Mouse (Mus musculus): ENCODE measurements around the gene Wdr76. TPM values are rescaled to one million over a fixed set of nuclear protein-coding genes. Genes with fewer than 3 reads are reported as not detected.
"Not testable (repeated sequence)": the region's sequence is repeated elsewhere in the genome, so short reads cannot be mapped to it uniquely, and the experiment has no call there.

The Wdr76 gene
- polyA plus RNA-seq, 1 experiment, result 7.7 TPM

DNA sequence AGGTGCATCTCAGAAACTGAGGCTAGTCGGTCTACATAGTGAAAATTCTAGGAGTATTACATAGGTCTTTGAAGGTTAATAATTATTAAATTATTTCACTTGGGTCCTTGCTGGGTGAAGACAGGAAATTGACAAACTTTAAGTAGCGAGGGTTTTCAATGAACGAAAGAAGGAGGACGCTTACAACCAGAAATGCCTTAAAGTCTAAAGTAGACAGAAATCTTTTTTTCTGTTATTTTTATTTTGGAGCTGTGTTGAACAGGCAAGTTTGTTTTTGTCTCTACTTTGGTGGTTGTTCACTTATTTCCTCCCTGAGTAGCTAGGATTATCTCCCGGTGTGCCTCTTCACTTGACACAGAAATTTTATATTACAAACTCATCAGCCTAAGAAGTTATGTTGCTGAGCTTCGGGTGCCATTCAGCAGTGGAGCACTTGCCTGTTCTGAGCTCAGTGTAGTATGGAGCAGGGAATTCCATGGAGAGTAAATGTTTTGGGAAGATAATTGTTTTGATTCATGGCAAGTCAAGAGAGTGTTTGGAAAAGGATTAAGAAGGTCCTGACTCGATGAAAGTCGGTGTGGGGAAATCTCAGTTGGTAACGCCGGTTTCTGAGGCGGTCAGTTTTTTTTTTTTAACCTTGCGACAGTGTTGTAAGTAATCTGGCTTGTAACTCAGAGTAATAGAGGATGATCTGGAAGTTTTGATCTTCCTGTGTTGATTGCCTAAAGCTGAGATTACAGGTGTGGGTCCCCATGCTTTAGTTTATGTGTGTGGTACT is 839 bp downstream of the Wdr76 start:
- no peak for DNase-seq (ENCODE audit: low read depth)
- no peak for TF ChIP-seq POLR2A (IDR thresholded peaks at IDR 0.05; ENCODE audit: borderline replicate concordance, extremely low read depth, insufficient read depth, insufficient read length, poor library complexity, severe bottlenecking)
- no peak for TF ChIP-seq CTCF (IDR thresholded peaks at IDR 0.05; ENCODE audit: borderline replicate concordance, extremely low read depth, insufficient read depth, insufficient read length)

DNA sequence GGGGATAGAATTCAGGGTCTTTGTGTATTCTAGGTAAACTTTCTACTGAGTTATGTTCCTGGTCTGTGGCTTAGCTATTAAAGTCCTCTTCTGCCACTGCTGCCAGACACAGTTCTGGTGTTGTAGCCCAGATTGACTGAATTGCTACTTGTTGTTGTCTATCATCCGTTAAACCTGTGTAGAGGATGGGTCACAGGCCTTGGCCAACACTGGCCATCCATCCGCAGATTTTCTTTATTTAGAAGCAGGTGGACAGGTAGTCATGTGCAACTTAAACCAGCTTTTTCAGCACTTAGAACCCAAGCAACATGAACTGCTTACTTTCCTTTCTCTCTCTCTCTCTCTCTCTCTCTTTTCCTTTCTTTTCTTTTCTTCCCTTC is 1.4 kb downstream of the Wdr76 start:
- no peak for TF ChIP-seq POLR2A (IDR thresholded peaks at IDR 0.05; ENCODE audit: borderline replicate concordance, extremely low read depth, insufficient read depth, insufficient read length, poor library complexity, severe bottlenecking)
- no peak for TF ChIP-seq CTCF (IDR thresholded peaks at IDR 0.05; ENCODE audit: borderline replicate concordance, extremely low read depth, insufficient read depth, insufficient read length)
- no peak for DNase-seq (ENCODE audit: low read depth)

- TF ChIP-seq POLR2A (IDR thresholded peaks at IDR 0.05; ENCODE audit: borderline replicate concordance, extremely low read depth, insufficient read depth, insufficient read length, poor library complexity, severe bottlenecking), result no peak
- no peak for TF ChIP-seq CTCF (IDR thresholded peaks at IDR 0.05; ENCODE audit: borderline replicate concordance, extremely low read depth, insufficient read depth, insufficient read length)
- DNase-seq (ENCODE audit: low read depth), result peak; percentile 67
Observed at GRCm38 (mm10) chr2:121509584-121509983, 3.1 kb downstream of the Wdr76 start.

DNA sequence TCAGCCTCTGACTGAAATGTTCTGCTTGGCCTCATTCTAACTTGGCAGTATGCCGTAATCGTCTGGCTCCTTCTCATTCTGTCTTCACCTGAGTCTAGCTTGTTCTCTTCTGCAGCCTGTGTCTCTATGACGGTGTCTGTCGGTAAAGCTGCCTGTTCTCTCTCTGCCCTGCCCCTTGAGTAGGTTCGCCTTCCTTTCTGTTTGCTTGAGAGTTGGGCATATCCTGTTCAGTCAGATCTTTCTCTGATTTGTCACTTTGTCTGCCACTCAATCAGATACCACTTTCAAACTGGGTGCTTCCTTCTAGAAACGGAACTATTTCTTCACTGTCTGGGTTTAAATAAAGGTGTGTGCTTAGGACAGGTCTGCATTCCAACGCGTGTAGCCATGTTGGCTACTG is 4.9 kb downstream of the Wdr76 start:
- no peak for TF ChIP-seq CTCF (IDR thresholded peaks at IDR 0.05; ENCODE audit: borderline replicate concordance, extremely low read depth, insufficient read depth, insufficient read length)
- TF ChIP-seq POLR2A (IDR thresholded peaks at IDR 0.05; ENCODE audit: borderline replicate concordance, extremely low read depth, insufficient read depth, insufficient read length, poor library complexity, severe bottlenecking), result no peak
- no peak for DNase-seq (ENCODE audit: low read depth)

DNA sequence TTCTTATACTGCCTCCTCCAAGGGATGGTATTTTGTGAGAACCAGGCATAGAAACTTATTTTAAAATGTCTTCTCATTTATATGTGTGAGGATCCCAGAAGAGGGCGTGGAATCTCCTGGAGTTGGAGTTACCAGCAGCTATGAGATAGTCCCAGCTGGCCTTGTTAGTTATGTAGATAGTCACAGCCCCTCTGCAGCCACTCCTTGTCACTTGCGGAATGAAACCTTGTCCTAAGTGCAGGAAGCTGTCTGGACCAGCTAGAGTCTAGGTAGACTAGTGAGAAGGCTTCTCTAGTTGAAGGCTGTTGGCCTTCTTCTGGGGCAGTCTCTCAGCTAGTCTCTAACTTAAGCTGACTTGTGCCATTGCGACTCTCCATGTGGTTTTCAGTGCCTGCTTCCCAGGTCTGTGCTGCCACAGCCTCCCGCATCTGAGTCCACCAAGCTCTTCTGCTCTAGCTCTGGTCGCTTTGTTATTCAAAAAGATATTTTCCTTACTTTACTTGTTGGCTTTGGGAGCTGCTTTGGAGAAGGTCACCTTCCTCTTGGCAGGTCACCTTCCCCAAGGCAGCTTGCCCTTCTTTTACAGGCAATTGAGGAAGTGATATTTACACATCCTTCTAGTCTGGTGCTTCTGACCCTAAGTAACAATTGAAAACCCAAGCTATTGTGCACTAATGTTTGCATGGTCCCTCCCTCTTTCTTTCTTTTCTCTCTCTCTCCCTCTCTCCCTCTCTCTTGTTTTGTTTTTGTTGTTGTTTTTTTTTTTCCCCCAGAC is 6.7 kb downstream of the Wdr76 start:
- not testable (repeated sequence) for DNase-seq (ENCODE audit: low read depth)

- TF ChIP-seq CTCF (IDR thresholded peaks at IDR 0.05; ENCODE audit: borderline replicate concordance, extremely low read depth, insufficient read depth, insufficient read length), result no peak
- TF ChIP-seq POLR2A (IDR thresholded peaks at IDR 0.05; ENCODE audit: borderline replicate concordance, extremely low read depth, insufficient read depth, insufficient read length, poor library complexity, severe bottlenecking), result no peak
- DNase-seq (ENCODE audit: low read depth), result no peak
Observed at GRCm38 (mm10) chr2:121514211-121514610, 7.7 kb downstream of the Wdr76 start.

- TF ChIP-seq POLR2A (IDR thresholded peaks at IDR 0.05; ENCODE audit: borderline replicate concordance, extremely low read depth, insufficient read depth, insufficient read length, poor library complexity, severe bottlenecking) (no peak), CTCF (IDR thresholded peaks at IDR 0.05; ENCODE audit: borderline replicate concordance, extremely low read depth, insufficient read depth, insufficient read length) (no peak)
- DNase-seq (ENCODE audit: low read depth), result no peak
Observed at GRCm38 (mm10) chr2:121518106-121518505, 11.6 kb downstream of the Wdr76 start.

DNA sequence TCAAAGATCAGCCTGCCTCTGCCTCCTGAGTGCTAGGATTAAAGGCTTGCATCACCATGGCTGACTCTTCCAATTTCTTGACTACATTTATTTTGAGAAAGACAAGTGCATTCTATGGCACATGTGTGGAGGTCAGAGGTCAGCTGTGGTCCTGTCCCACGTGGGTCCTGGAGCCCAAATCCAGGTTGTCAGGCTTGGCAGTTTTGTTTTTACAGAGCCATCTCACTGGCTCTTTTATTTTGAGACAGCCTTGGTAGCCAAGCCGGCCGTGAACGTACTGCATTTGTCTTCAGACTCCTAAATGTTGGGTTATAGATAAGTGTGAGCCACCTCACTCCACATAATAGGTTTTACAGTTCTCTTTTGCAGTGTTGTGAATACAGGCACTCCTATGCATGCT is 12.2 kb downstream of the Wdr76 start:
- DNase-seq (ENCODE audit: low read depth), result not testable (repeated sequence)

GRCm38 (mm10) chr2:121522006-121522405 is 15.5 kb downstream of the Wdr76 start:
- DNase-seq (ENCODE audit: low read depth), result peak; percentile 5
- TF ChIP-seq POLR2A (IDR thresholded peaks at IDR 0.05; ENCODE audit: borderline replicate concordance, extremely low read depth, insufficient read depth, insufficient read length, poor library complexity, severe bottlenecking) (no peak), CTCF (IDR thresholded peaks at IDR 0.05; ENCODE audit: borderline replicate concordance, extremely low read depth, insufficient read depth, insufficient read length) (no peak)

DNA sequence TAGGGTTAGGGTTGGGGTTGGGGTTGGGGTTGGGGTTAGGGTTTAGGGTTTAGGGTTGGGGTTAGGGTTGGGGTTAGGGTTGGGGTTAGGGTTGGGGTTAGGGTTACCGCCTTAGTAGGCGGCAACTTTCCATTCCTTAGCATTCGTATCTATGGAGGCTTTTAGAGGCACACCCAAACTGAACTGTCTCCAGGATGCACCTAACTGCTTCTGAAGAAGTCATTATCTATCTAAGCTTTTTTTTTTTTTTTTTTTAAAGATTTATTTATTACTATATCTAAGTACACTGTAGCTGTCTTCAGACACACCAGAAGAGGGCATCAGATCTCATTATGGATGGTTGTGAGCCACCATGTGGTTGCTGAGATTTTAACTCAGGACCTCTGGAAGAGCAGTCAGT is 16.3 kb downstream of the Wdr76 start:
- not testable (repeated sequence) for DNase-seq (ENCODE audit: low read depth)

- no peak for TF ChIP-seq CTCF (IDR thresholded peaks at IDR 0.05; ENCODE audit: borderline replicate concordance, extremely low read depth, insufficient read depth, insufficient read length)
- no peak for TF ChIP-seq POLR2A (IDR thresholded peaks at IDR 0.05; ENCODE audit: borderline replicate concordance, extremely low read depth, insufficient read depth, insufficient read length, poor library complexity, severe bottlenecking)
Observed at GRCm38 (mm10) chr2:121525056-121525455, 18.5 kb downstream of the Wdr76 start.

DNA sequence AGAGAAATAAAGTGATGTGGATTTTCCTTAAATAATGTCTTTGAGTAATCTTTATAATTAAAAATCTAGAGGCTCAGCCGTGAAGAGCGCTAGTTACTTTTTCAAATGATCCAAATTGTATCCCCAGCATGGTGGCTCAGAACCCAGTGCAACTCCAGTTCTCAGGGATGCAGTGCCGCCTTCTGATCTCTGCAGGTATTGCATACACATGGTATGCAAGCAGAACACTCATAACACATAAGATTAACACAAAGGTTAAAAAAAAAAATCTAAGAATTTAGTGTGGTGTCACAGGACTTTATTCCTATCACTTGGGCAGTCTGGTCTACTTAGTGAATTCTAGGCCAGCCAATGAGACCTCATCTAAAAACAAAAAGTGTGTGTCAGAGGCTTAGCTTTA is 38.3 kb downstream of the Wdr76 start:
- TF ChIP-seq POLR2A (IDR thresholded peaks at IDR 0.05; ENCODE audit: borderline replicate concordance, extremely low read depth, insufficient read depth, insufficient read length, poor library complexity, severe bottlenecking) (no peak), CTCF (IDR thresholded peaks at IDR 0.05; ENCODE audit: borderline replicate concordance, extremely low read depth, insufficient read depth, insufficient read length) (no peak)
- no peak for DNase-seq (ENCODE audit: low read depth)

More at GRCm38 (mm10) chr2:121525056-121525455, 18.5 kb downstream of the Wdr76 start:
- no peak for DNase-seq (ENCODE audit: low read depth)

All from brain, embryonic 14.5 days (tissue).